Mouse (Mus musculus) adrenal gland, postnatal 14 days (tissue): ENCODE results near the gene Mettl22. TPM values are rescaled to one million over a fixed set of nuclear protein-coding genes. Genes with fewer than 3 reads are reported as not detected.

Source experiments
- total RNA-seq: library from RNA; stranded (reverse); gene quantifications from 2 replicates; pipeline ENCODE4 v1.2.3, GENCODE M21; 2021

Gene Mettl22
- total RNA-seq, 1 experiment from 2014 or later: 18.8 TPM

Other genes starting within 250 kb of the Mettl22 start
- gene Tmem114, start 45.7 kb upstream of the Mettl22 start, total RNA-seq: 0.26 TPM in 1 of 2 replicates, not detected in the other
- gene Abat, start 42.6 kb downstream of the Mettl22 start, total RNA-seq: 27.5 and 49.6 TPM in 2 replicates
- gene Pmm2, start 166.9 kb downstream of the Mettl22 start, total RNA-seq: 74.6 and 75.4 TPM in 2 replicates
- gene Tmem186, start 166.9 kb downstream of the Mettl22 start, total RNA-seq: 22.9 and 23.8 TPM in 2 replicates
- gene Carhsp1, start 201.4 kb downstream of the Mettl22 start, total RNA-seq: 74.9 and 85.9 TPM in 2 replicates
- gene Gm5767, start 210.0 kb downstream of the Mettl22 start, total RNA-seq: not detected in 2 replicates